Mouse (Mus musculus) midbrain, embryonic 15.5 days (tissue): Measurements from ENCODE around the gene Zfx. TPM values are rescaled to one million over a fixed set of nuclear protein-coding genes. Genes with fewer than 3 reads are reported as not detected.

Experiments
- ATAC-seq: fragments of 200-750 bp; cut with Nextera tagmentation; replicated peaks from 2 replicates; pipeline ENCODE4 v1.8.0; 2017; ENCODE audit warnings: moderate TSS enrichment
- H3K27ac ChIP-seq: fragments of 300-500 bp; sonication (generic); 2 replicates; pipeline ENCODE4 v1.5.1; 2015; ENCODE audit warnings: mild to moderate bottlenecking, inconsistent platforms
- H3K27me3 ChIP-seq: fragments of 300-500 bp; sonication (generic); replicated peaks from 2 replicates; pipeline ENCODE4 v1.6.1; 2015; ENCODE audit warnings: inconsistent platforms
- H3K36me3 ChIP-seq: fragments of 300-500 bp; sonication (generic); replicated peaks from 2 replicates; pipeline ENCODE4 v1.6.1; 2015; ENCODE audit warnings: inconsistent platforms
- H3K4me1 ChIP-seq: fragments of 300-500 bp; sonication (generic); 2 replicates; pipeline ENCODE4 v1.6.1; 2015; ENCODE audit warnings: inconsistent platforms
- H3K4me2 ChIP-seq: fragments of 300-500 bp; sonication (generic); 2 replicates; pipeline ENCODE4 v1.6.1; 2015; ENCODE audit warnings: inconsistent platforms, mild to moderate bottlenecking, moderate library complexity
- H3K4me3 ChIP-seq: fragments of 300-500 bp; sonication (generic); 2 replicates; pipeline ENCODE4 v1.5.1; 2015; ENCODE audit warnings: mild to moderate bottlenecking, inconsistent platforms
- H3K9ac ChIP-seq: fragments of 300-500 bp; sonication (generic); 2 replicates; pipeline ENCODE4 v1.6.1; 2015; ENCODE audit warnings: mild to moderate bottlenecking, inconsistent platforms
- H3K9me3 ChIP-seq: fragments of 300-500 bp; sonication (generic); 2 replicates; pipeline ENCODE4 v1.6.1; 2016; ENCODE audit warnings: inconsistent platforms
- WGBS: fragments of 180-500 bp; shearing (Covaris S2); methylation state at CpG from one replicate; pipeline ENCODE4 v1.1.7; 2015; ENCODE audit warnings: mixed read lengths; 5-methylcytosine and 5-hydroxymethylcytosine counted together
- polyA plus RNA-seq: library from polyadenylated mRNA; unstranded; fragments of >200 nt; fragmentation: Nextera tagmentation; extraction: Ambion mirVana; gene quantifications from 2 replicates; pipeline ENCODE4 v1.2.1, GENCODE M21; 2015

Gene Zfx
- 25.6 and 26.5 TPM in 2 replicates for polyA plus RNA-seq

GRCm38 (mm10) chrX:94123059-94123839 lies at the start of gene Zfx:
Gene Zfx, minus strand, starts transcription at chrX:94123702.
- peak within 1 kb of the TSS; percentile 59 for H3K4me3 ChIP-seq
- H3K27me3 ChIP-seq = peaks cover 38% of the 10 kb centered on the region
- peak within 1 kb of the TSS; percentile 79 for H3K9ac ChIP-seq
- H3K9me3 ChIP-seq = no peaks in the 10 kb centered on the region
- peak within 1 kb of the TSS; percentile 99 for H3K27ac ChIP-seq
- WGBS = 18% methylated on average over 31 of the region's 82 CpGs
- H3K4me1 ChIP-seq = peaks cover 8% of the 10 kb centered on the region
- ATAC-seq = peak; percentile 84
- H3K36me3 ChIP-seq = no peaks in the 10 kb centered on the region
- peak within 1 kb of the TSS; percentile 65 for H3K4me2 ChIP-seq

GRCm38 (mm10) chrX:94169348-94169747 lies 45.8 kb upstream of the Zfx start:
- H3K4me3 ChIP-seq = no peak overlapping the region
- H3K36me3 ChIP-seq = no peaks in the 10 kb centered on the region
- H3K4me2 ChIP-seq = no peak overlapping the region
- no peak overlapping the region for H3K9ac ChIP-seq
- H3K27ac ChIP-seq = no peak overlapping the region
- peaks cover 57% of the 10 kb centered on the region for H3K27me3 ChIP-seq
- WGBS = 87% methylated on average over 6 of the region's 6 CpGs
- no peak for ATAC-seq
- no peaks in the 10 kb centered on the region for H3K9me3 ChIP-seq
- no peaks in the 10 kb centered on the region for H3K4me1 ChIP-seq

GRCm38 (mm10) chrX:94152251-94152830 lies 28.8 kb upstream of the Zfx start:
- no peak overlapping the region for H3K4me2 ChIP-seq
- H3K36me3 ChIP-seq = no peaks in the 10 kb centered on the region
- no peak overlapping the region for H3K9ac ChIP-seq
- peaks cover 66% of the 10 kb centered on the region for H3K27me3 ChIP-seq
- H3K4me1 ChIP-seq = no peaks in the 10 kb centered on the region
- no peak overlapping the region for H3K4me3 ChIP-seq
- no peak overlapping the region for H3K27ac ChIP-seq
- no peaks in the 10 kb centered on the region for H3K9me3 ChIP-seq
- 28% methylated on average over 11 of the region's 11 CpGs for WGBS
- ATAC-seq = no peak

GRCm38 (mm10) chrX:94150471-94150870 lies 27.0 kb upstream of the Zfx start:
- Histone ChIP-seq H3K36me3 (no peaks in the 10 kb centered on the region), H3K27me3 (peaks cover 69% of the 10 kb centered on the region), H3K4me2 (no peak overlapping the region), H3K9me3 (no peaks in the 10 kb centered on the region), H3K4me1 (no peaks in the 10 kb centered on the region), H3K27ac (no peak overlapping the region), H3K9ac (no peak overlapping the region), H3K4me3 (no peak overlapping the region)
- no peak for ATAC-seq
- 77% methylated on average over 19 of the region's 19 CpGs for WGBS

GRCm38 (mm10) chrX:94142004-94142771 lies 18.7 kb upstream of the Zfx start:
- Histone ChIP-seq H3K9me3 (no peaks in the 10 kb centered on the region), H3K36me3 (no peaks in the 10 kb centered on the region), H3K4me3 (no peak overlapping the region), H3K27ac (no peak overlapping the region), H3K4me2 (no peak overlapping the region), H3K4me1 (no peaks in the 10 kb centered on the region), H3K9ac (no peak overlapping the region), H3K27me3 (peaks cover 52% of the 10 kb centered on the region)
- WGBS = 82% methylated on average over 7 of the region's 7 CpGs
- no peak for ATAC-seq

GRCm38 (mm10) chrX:94140080-94140479 lies 16.6 kb upstream of the Zfx start:
- 82% methylated on average over 1 of the region's 1 CpGs for WGBS
- H3K27me3 ChIP-seq = peaks cover 49% of the 10 kb centered on the region

GRCm38 (mm10) chrX:94138256-94138655 lies 14.8 kb upstream of the Zfx start:
- ATAC-seq = no peak
- no peaks in the 10 kb centered on the region for H3K36me3 ChIP-seq
- H3K4me2 ChIP-seq = no peak overlapping the region
- WGBS = 97% methylated on average over 1 of the region's 1 CpGs
- H3K4me3 ChIP-seq = no peak overlapping the region
- no peaks in the 10 kb centered on the region for H3K4me1 ChIP-seq
- H3K9me3 ChIP-seq = no peaks in the 10 kb centered on the region
- H3K27me3 ChIP-seq = peaks cover 51% of the 10 kb centered on the region
- H3K27ac ChIP-seq = no peak overlapping the region
- no peak overlapping the region for H3K9ac ChIP-seq

More at GRCm38 (mm10) chrX:94140080-94140479, 16.6 kb upstream of the Zfx start:
- Histone ChIP-seq H3K9me3 (no peaks in the 10 kb centered on the region), H3K36me3 (no peaks in the 10 kb centered on the region), H3K4me1 (no peaks in the 10 kb centered on the region), H3K4me3 (no peak overlapping the region), H3K4me2 (no peak overlapping the region), H3K9ac (no peak overlapping the region), H3K27ac (no peak overlapping the region)
- no peak for ATAC-seq

GRCm38 (mm10) chrX:94135084-94135483 lies 11.6 kb upstream of the Zfx start:
- no peak overlapping the region for H3K4me2 ChIP-seq
- H3K9ac ChIP-seq = no peak overlapping the region
- 77% methylated on average over 4 of the region's 4 CpGs for WGBS
- peaks cover 60% of the 10 kb centered on the region for H3K27me3 ChIP-seq
- no peaks in the 10 kb centered on the region for H3K36me3 ChIP-seq
- no peak for ATAC-seq
- no peak overlapping the region for H3K4me3 ChIP-seq
- no peak overlapping the region for H3K27ac ChIP-seq
- no peaks in the 10 kb centered on the region for H3K9me3 ChIP-seq
- no peaks in the 10 kb centered on the region for H3K4me1 ChIP-seq

GRCm38 (mm10) chrX:94133551-94133950 lies 10.0 kb upstream of the Zfx start:
- no peaks in the 10 kb centered on the region for H3K36me3 ChIP-seq
- H3K9ac ChIP-seq = no peak overlapping the region
- no peaks in the 10 kb centered on the region for H3K4me1 ChIP-seq
- H3K9me3 ChIP-seq = no peaks in the 10 kb centered on the region
- 44% methylated on average over 3 of the region's 3 CpGs for WGBS
- peaks cover 56% of the 10 kb centered on the region for H3K27me3 ChIP-seq
- H3K4me2 ChIP-seq = no peak overlapping the region
- H3K27ac ChIP-seq = no peak overlapping the region
- no peak for ATAC-seq
- H3K4me3 ChIP-seq = no peak overlapping the region

GRCm38 (mm10) chrX:94132239-94132638 lies 8.7 kb upstream of the Zfx start:
- Histone ChIP-seq H3K4me1 (no peaks in the 10 kb centered on the region), H3K4me3 (no peak overlapping the region), H3K4me2 (no peak overlapping the region), H3K27me3 (peaks cover 57% of the 10 kb centered on the region), H3K27ac (no peak overlapping the region), H3K36me3 (no peaks in the 10 kb centered on the region), H3K9ac (no peak overlapping the region), H3K9me3 (no peaks in the 10 kb centered on the region)
- 65% methylated on average over 3 of the region's 3 CpGs for WGBS
- no peak for ATAC-seq

GRCm38 (mm10) chrX:94129712-94130111 lies 6.2 kb upstream of the Zfx start:
- no peak for ATAC-seq
- H3K27ac ChIP-seq = no peak overlapping the region
- H3K27me3 ChIP-seq = peaks cover 65% of the 10 kb centered on the region
- H3K9ac ChIP-seq = no peak overlapping the region
- WGBS = 71% methylated on average over 4 of the region's 4 CpGs
- H3K9me3 ChIP-seq = no peaks in the 10 kb centered on the region
- no peaks in the 10 kb centered on the region for H3K36me3 ChIP-seq
- no peak overlapping the region for H3K4me3 ChIP-seq
- H3K4me2 ChIP-seq = no peak overlapping the region
- no peaks in the 10 kb centered on the region for H3K4me1 ChIP-seq

GRCm38 (mm10) chrX:94125950-94126349 lies 2.4 kb upstream of the Zfx start:
- Histone ChIP-seq H3K27me3 (peaks cover 45% of the 10 kb centered on the region), H3K9ac (no peak overlapping the region), H3K4me3 (no peak overlapping the region), H3K36me3 (no peaks in the 10 kb centered on the region), H3K27ac (no peak overlapping the region), H3K4me2 (no peak overlapping the region), H3K9me3 (no peaks in the 10 kb centered on the region), H3K4me1 (peaks cover 2% of the 10 kb centered on the region; the same call in 1 of the 2 replicates)
- WGBS = 75% methylated on average over 2 of the region's 2 CpGs
- ATAC-seq = no peak
